Mouse (Mus musculus) layer of hippocampus, postnatal 14 days (tissue): Measurements from ENCODE around the gene Yif1a. TPM values are rescaled to one million over a fixed set of nuclear protein-coding genes. Genes with fewer than 3 reads are reported as not detected.
A peak's percentile ranks its signal among the peaks of the same experiment; 100 is the strongest.

Experiments
- DNase-seq, 2 experiments: peaks; one replicate each; pipeline ENCODE4 v3.0.0; 2021 to 2022; ENCODE audit warnings: low spot score in 2 of 2, mixed read lengths in 1 of 2
- total RNA-seq, 2 experiments: library from RNA; stranded (reverse); gene quantifications; 2 replicates each; pipeline ENCODE4 v1.2.3; 2021

The Yif1a gene
- total RNA-seq, 2 experiments from 2014 or later: 25.8 to 28.0 TPM

- no peak for DNase-seq
Measured at GRCm38 (mm10) chr19:5109659-5110453, 21.5 kb downstream of the Yif1a start.

DNA sequence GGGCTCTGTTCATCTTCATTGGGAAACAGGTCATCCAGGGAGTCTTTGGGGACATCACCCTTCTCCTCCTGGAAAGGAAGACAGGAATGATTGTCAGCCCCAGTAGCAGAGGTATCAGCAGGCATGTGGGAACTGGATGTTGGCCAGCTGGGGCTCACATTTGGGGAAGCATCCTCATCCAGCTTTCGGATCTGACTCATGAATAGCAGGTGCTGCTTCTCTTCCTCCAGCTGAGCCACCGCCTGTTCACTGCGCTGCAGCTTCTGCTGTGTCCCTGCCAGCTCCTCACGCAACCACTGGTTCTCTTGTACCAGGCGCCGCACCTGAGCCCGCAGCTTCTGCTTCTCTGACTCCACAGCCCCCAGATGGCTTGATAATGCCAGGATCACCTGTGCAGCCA, 25.4 kb downstream of the Yif1a start:
- no peak for DNase-seq

- peak; percentile 92 for DNase-seq
Measured at GRCm38 (mm10) chr19:5117494-5118383, 29.4 kb downstream of the Yif1a start.

GRCm38 (mm10) chr19:5118384-5118698, 30.0 kb downstream of the Yif1a start, which contains the start of gene Klc2:
Gene Klc2, minus strand, starts transcription at chr19:5118560.
- DNase-seq: peak in 1 of 2 experiments; percentile 41

DNA sequence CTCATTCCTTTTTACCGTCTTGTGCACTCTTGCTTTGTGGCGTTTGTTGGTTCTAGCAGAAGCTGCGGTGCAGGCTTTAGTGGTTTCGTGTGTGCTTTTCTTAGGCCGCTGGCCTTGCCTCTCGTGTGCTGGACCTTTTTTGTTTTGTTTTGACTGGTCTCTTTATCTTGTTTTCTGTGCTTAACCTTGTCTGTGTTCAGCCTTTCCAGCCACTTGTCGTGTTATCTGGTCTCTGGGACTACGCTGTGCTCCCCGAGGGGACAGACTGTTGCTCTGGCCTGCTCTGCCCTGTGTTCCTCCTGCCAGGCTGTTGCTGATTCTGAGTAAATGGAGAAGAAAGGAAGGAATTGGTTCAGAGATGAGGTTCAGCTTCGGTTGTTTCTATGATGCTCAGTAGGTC, 34.2 kb downstream of the Yif1a start:
- DNase-seq: no peak

- DNase-seq: no peak
Measured at GRCm38 (mm10) chr19:5123241-5123640, 34.9 kb downstream of the Yif1a start.

DNA sequence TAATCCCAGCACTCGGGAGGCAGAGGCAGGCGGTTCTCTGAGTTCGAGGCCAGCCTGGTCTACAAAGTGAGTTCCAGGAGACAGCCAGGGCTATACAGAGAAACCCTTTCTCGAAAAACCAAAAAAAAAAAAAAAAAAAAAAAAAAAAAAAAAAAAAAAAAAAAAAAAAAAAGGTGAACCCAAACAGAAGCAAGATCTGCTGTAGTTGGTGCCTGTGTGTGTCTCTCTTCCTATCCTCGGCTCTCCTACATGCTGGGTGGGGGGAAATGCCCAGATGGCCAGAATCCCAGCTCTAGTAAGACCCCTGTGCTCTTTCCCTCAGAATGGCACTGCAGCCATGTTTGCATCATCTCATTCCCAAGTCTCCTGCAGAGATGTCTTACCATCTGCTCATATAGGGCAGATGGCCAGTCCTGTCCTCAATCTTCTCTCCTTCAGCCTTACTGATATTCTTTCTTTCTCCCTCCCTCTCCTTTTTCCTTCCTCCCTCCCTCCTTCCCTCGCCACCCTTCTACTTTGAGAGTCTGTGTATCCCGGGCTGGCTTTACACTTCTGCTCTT, 35.8 kb downstream of the Yif1a start:
- DNase-seq: no peak

DNA sequence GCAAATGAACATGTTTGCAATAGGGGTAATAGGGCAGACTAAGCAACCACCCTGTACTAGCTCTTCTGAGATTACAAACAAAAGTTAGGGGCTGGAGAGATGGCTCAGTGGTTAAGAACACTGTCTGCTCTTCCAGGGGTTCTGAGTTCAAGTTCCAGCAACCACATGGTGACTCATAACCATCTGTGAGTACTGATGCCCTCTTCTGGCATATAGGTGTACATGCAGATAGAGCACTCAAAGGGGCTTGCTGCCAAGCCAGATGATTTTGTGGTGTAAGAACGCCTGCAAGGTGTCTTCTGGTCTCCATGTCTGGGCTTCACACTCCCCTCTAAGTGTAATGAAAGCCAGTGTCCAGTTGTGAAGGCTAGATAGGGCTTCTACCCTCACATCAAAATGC, 41.4 kb downstream of the Yif1a start:
- no peak for DNase-seq

DNA sequence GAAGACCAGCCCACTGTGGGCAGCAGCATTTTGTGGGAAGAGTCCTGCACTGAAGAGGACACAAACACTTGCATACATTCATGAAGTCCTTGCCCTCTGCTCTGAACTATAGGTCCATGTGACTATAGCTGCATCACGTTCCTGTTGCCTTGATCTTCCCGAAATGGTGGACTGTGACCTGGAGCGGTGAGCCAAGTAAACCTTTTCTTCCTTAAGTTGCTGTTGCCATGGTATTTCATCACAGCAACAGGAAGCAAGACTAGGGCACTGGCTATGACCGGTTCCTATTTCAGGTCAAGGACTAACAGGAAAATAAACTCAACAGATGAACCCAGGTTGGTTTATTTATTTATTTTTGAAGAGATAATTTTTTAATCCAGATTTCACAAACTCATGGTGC, 42.9 kb downstream of the Yif1a start:
- DNase-seq: no peak

- DNase-seq: peak; percentile 68 to 74
Measured at GRCm38 (mm10) chr19:5139640-5140039, 51.3 kb downstream of the Yif1a start.

Other genes starting within 250 kb of the Yif1a start
- gene Ccs, start 249.2 kb upstream of the Yif1a start, total RNA-seq: 10 to 100 TPM; 42.6 to 43.6 TPM
- 1 to 10 TPM; 2.0 TPM for gene Ccdc87, start 249.2 kb upstream of the Yif1a start, total RNA-seq
- gene Ctsf, start 233.4 kb upstream of the Yif1a start, total RNA-seq: 100 to 1,000 TPM; 103 to 125 TPM
- 1 to 10 TPM; 1.1 to 1.7 TPM for gene Actn3, start 210.6 kb upstream of the Yif1a start, total RNA-seq
- gene Zdhhc24, start 209.9 kb upstream of the Yif1a start, total RNA-seq: 10 to 100 TPM; 25.9 to 26.8 TPM
- 10 to 100 TPM; 38.4 TPM for gene Bbs1, start 181.9 kb upstream of the Yif1a start, total RNA-seq
- 10 to 100 TPM; 50.2 to 52.0 TPM for gene Dpp3, start 160.3 kb upstream of the Yif1a start, total RNA-seq
- gene Peli3, start 145.4 kb upstream of the Yif1a start, total RNA-seq: 10 to 100 TPM; 16.3 to 16.8 TPM
- 10 to 100 TPM; 58.9 to 60.7 TPM for gene Mrpl11, start 126.4 kb upstream of the Yif1a start, total RNA-seq
- 10 to 100 TPM in 1 of 2 experiments, 1 to 10 TPM in 1; 5.1 to 10.5 TPM for gene Npas4, start 98.2 kb upstream of the Yif1a start, total RNA-seq
- gene Slc29a2, start 64.7 kb upstream of the Yif1a start, total RNA-seq: 10 to 100 TPM; 16.8 to 17.3 TPM
- gene B4gat1, start 49.7 kb upstream of the Yif1a start, total RNA-seq: 100 to 1,000 TPM; 124 to 127 TPM
- gene AC124502.3, start 49.6 kb upstream of the Yif1a start, total RNA-seq: 10 to 100 TPM in 1 of 2 experiments, 1 to 10 TPM in 1; 5.9 to 10.6 TPM
- 10 to 100 TPM; 10.8 to 12.9 TPM for gene Brms1, start 47.2 kb upstream of the Yif1a start, total RNA-seq
- 10 to 100 TPM; 68.7 to 72.6 TPM for gene Rin1, start 38.1 kb upstream of the Yif1a start, total RNA-seq
- 1 to 10 TPM; 6.5 to 7.7 TPM for gene Cd248, start 20.5 kb upstream of the Yif1a start, total RNA-seq
- 100 to 1,000 TPM; 133 to 135 TPM for gene Tmem151a, start 3.0 kb upstream of the Yif1a start, total RNA-seq
- 100 to 1,000 TPM; 783 to 856 TPM for gene Cnih2, start 10.0 kb downstream of the Yif1a start, total RNA-seq
- 100 to 1,000 TPM; 177 to 181 TPM for gene Rab1b, start 18.5 kb downstream of the Yif1a start, total RNA-seq
- gene Klc2, start 30.0 kb downstream of the Yif1a start, total RNA-seq: 100 to 1,000 TPM; 193 to 211 TPM
- 10 to 100 TPM; 59.6 to 63.9 TPM for gene Pacs1, start 184.6 kb downstream of the Yif1a start, total RNA-seq
- 100 to 1,000 TPM; 195 to 199 TPM for gene Sf3b2, start 206.9 kb downstream of the Yif1a start, total RNA-seq
- gene Gal3st3, start 209.8 kb downstream of the Yif1a start, total RNA-seq: 100 to 1,000 TPM; 129 to 132 TPM
- gene Catsper1, start 247.2 kb downstream of the Yif1a start, total RNA-seq: not detected